Mouse (Mus musculus): ENCODE measurements at regions not wholly inside any gene's neighbourhood (a gene's known extent, or its start where the extent isn't known, plus 50 kb on each side); places are given as distances from the start of the nearest gene placed in this dataset.

GRCm38 (mm10) chr8:78090382-78091122, 122.5 kb upstream of the Ttc29 start:
- H3K4me2 ChIP-seq (replicated peaks; ENCODE audit: low read depth, low read length) = no peak overlapping the region
- H3K9ac ChIP-seq (ENCODE audit: low read depth, low read length) = no peak overlapping the region
- no peaks in the 10 kb centered on the region for H3K4me1 ChIP-seq (ENCODE audit: control insufficient read depth, insufficient read depth, low read length)
- 86% methylated on average over 9 of the region's 9 CpGs for WGBS
- no peak overlapping the region for H3K27ac ChIP-seq (ENCODE audit: low read depth, low read length)
- no peaks in the 10 kb centered on the region for H3K36me3 ChIP-seq (ENCODE audit: control insufficient read depth, insufficient read depth, low read length)
- no peak overlapping the region for H3K4me3 ChIP-seq (ENCODE audit: low read length)
- no peaks in the 10 kb centered on the region for H3K27me3 ChIP-seq (ENCODE audit: control insufficient read depth, insufficient read depth, low read length)
- H3K9me3 ChIP-seq (ENCODE audit: control insufficient read depth, low read length) = no peaks in the 10 kb centered on the region; the same call in 1 of the 2 replicates
- no peak for ATAC-seq (ENCODE audit: low FRiP score, low TSS enrichment)

GRCm38 (mm10) chr8:78096383-78096782, 116.7 kb upstream of the Ttc29 start:
- ATAC-seq (ENCODE audit: low FRiP score, low TSS enrichment) = no peak
- Histone ChIP-seq H3K36me3 (ENCODE audit: control insufficient read depth, insufficient read depth, low read length) (no peaks in the 10 kb centered on the region), H3K4me2 (replicated peaks; ENCODE audit: low read depth, low read length) (no peak overlapping the region), H3K9ac (ENCODE audit: low read depth, low read length) (no peak overlapping the region), H3K4me3 (ENCODE audit: low read length) (no peak overlapping the region), H3K4me1 (ENCODE audit: control insufficient read depth, insufficient read depth, low read length) (no peaks in the 10 kb centered on the region), H3K9me3 (ENCODE audit: control insufficient read depth, low read length) (no peaks in the 10 kb centered on the region), H3K27ac (ENCODE audit: low read depth, low read length) (no peak overlapping the region), H3K27me3 (ENCODE audit: control insufficient read depth, insufficient read depth, low read length) (no peaks in the 10 kb centered on the region)
- 73% methylated on average over 5 of the region's 5 CpGs for WGBS

GRCm38 (mm10) chr8:78098191-78098745, 114.8 kb upstream of the Ttc29 start:
- no peak for ATAC-seq (ENCODE audit: low FRiP score, low TSS enrichment)
- no peaks in the 10 kb centered on the region for H3K9me3 ChIP-seq (ENCODE audit: control insufficient read depth, low read length)
- no peaks in the 10 kb centered on the region for H3K36me3 ChIP-seq (ENCODE audit: control insufficient read depth, insufficient read depth, low read length)
- no peak overlapping the region for H3K27ac ChIP-seq (ENCODE audit: low read depth, low read length)
- no peaks in the 10 kb centered on the region for H3K4me1 ChIP-seq (ENCODE audit: control insufficient read depth, insufficient read depth, low read length)
- H3K9ac ChIP-seq (ENCODE audit: low read depth, low read length) = no peak overlapping the region
- H3K4me2 ChIP-seq (replicated peaks; ENCODE audit: low read depth, low read length) = no peak overlapping the region
- no peak overlapping the region for H3K4me3 ChIP-seq (ENCODE audit: low read length)
- H3K27me3 ChIP-seq (ENCODE audit: control insufficient read depth, insufficient read depth, low read length) = no peaks in the 10 kb centered on the region
- 38% methylated on average over 6 of the region's 6 CpGs for WGBS

GRCm38 (mm10) chr8:78099091-78099490, 114.0 kb upstream of the Ttc29 start:
- Histone ChIP-seq H3K4me2 (replicated peaks; ENCODE audit: low read depth, low read length) (no peak overlapping the region), H3K4me1 (ENCODE audit: control insufficient read depth, insufficient read depth, low read length) (no peaks in the 10 kb centered on the region), H3K27me3 (ENCODE audit: control insufficient read depth, insufficient read depth, low read length) (no peaks in the 10 kb centered on the region), H3K36me3 (ENCODE audit: control insufficient read depth, insufficient read depth, low read length) (no peaks in the 10 kb centered on the region), H3K4me3 (ENCODE audit: low read length) (no peak overlapping the region), H3K9me3 (ENCODE audit: control insufficient read depth, low read length) (no peaks in the 10 kb centered on the region), H3K27ac (ENCODE audit: low read depth, low read length) (no peak overlapping the region), H3K9ac (ENCODE audit: low read depth, low read length) (no peak overlapping the region)
- WGBS = 69% methylated on average over 3 of the region's 3 CpGs
- ATAC-seq (ENCODE audit: low FRiP score, low TSS enrichment) = no peak

GRCm38 (mm10) chr8:78107339-78107738, 105.8 kb upstream of the Ttc29 start:
- H3K9ac ChIP-seq (ENCODE audit: low read depth, low read length) = no peak overlapping the region
- H3K36me3 ChIP-seq (ENCODE audit: control insufficient read depth, insufficient read depth, low read length) = no peaks in the 10 kb centered on the region
- H3K27ac ChIP-seq (ENCODE audit: low read depth, low read length) = no peak overlapping the region
- H3K4me1 ChIP-seq (ENCODE audit: control insufficient read depth, insufficient read depth, low read length) = no peaks in the 10 kb centered on the region
- H3K9me3 ChIP-seq (ENCODE audit: control insufficient read depth, low read length) = no peaks in the 10 kb centered on the region
- no peak overlapping the region for H3K4me3 ChIP-seq (ENCODE audit: low read length)
- 59% methylated on average over 7 of the region's 7 CpGs for WGBS
- H3K4me2 ChIP-seq (replicated peaks; ENCODE audit: low read depth, low read length) = no peak overlapping the region
- ATAC-seq (ENCODE audit: low FRiP score, low TSS enrichment) = no peak
- H3K27me3 ChIP-seq (ENCODE audit: control insufficient read depth, insufficient read depth, low read length) = no peaks in the 10 kb centered on the region

- Histone ChIP-seq H3K9ac (ENCODE audit: low read depth, low read length) (no peak overlapping the region), H3K4me2 (replicated peaks; ENCODE audit: low read depth, low read length) (no peak overlapping the region), H3K36me3 (ENCODE audit: control insufficient read depth, insufficient read depth, low read length) (no peaks in the 10 kb centered on the region), H3K9me3 (ENCODE audit: control insufficient read depth, low read length) (no peaks in the 10 kb centered on the region), H3K27ac (ENCODE audit: low read depth, low read length) (no peak overlapping the region), H3K4me3 (ENCODE audit: low read length) (no peak overlapping the region), H3K27me3 (ENCODE audit: control insufficient read depth, insufficient read depth, low read length) (no peaks in the 10 kb centered on the region), H3K4me1 (ENCODE audit: control insufficient read depth, insufficient read depth, low read length) (no peaks in the 10 kb centered on the region)
- no peak for ATAC-seq (ENCODE audit: low FRiP score, low TSS enrichment)
- WGBS = 73% methylated on average over 3 of the region's 3 CpGs
Observed at GRCm38 (mm10) chr8:78110003-78110649, 103.0 kb upstream of the Ttc29 start.

- Histone ChIP-seq H3K27me3 (ENCODE audit: control insufficient read depth, insufficient read depth, low read length) (no peaks in the 10 kb centered on the region), H3K9ac (ENCODE audit: low read depth, low read length) (no peak overlapping the region), H3K4me2 (replicated peaks; ENCODE audit: low read depth, low read length) (no peak overlapping the region), H3K36me3 (ENCODE audit: control insufficient read depth, insufficient read depth, low read length) (no peaks in the 10 kb centered on the region), H3K4me1 (ENCODE audit: control insufficient read depth, insufficient read depth, low read length) (no peaks in the 10 kb centered on the region), H3K9me3 (ENCODE audit: control insufficient read depth, low read length) (no peaks in the 10 kb centered on the region), H3K27ac (ENCODE audit: low read depth, low read length) (no peak overlapping the region), H3K4me3 (ENCODE audit: low read length) (no peak overlapping the region)
- no peak for ATAC-seq (ENCODE audit: low FRiP score, low TSS enrichment)
- 42% methylated on average over 12 of the region's 12 CpGs for WGBS
Observed at GRCm38 (mm10) chr8:78113105-78113504, 100.0 kb upstream of the Ttc29 start.

GRCm38 (mm10) chr8:78114512-78114911, 98.6 kb upstream of the Ttc29 start:
- ATAC-seq (ENCODE audit: low FRiP score, low TSS enrichment) = no peak
- 46% methylated on average over 4 of the region's 4 CpGs for WGBS

GRCm38 (mm10) chr8:78117191-78117590, 95.9 kb upstream of the Ttc29 start:
- Histone ChIP-seq H3K4me3 (ENCODE audit: low read length) (no peak overlapping the region), H3K27ac (ENCODE audit: low read depth, low read length) (no peak overlapping the region), H3K4me2 (replicated peaks; ENCODE audit: low read depth, low read length) (no peak overlapping the region), H3K9ac (ENCODE audit: low read depth, low read length) (no peak overlapping the region), H3K36me3 (ENCODE audit: control insufficient read depth, insufficient read depth, low read length) (no peaks in the 10 kb centered on the region), H3K4me1 (ENCODE audit: control insufficient read depth, insufficient read depth, low read length) (no peaks in the 10 kb centered on the region), H3K27me3 (ENCODE audit: control insufficient read depth, insufficient read depth, low read length) (no peaks in the 10 kb centered on the region), H3K9me3 (ENCODE audit: control insufficient read depth, low read length) (no peaks in the 10 kb centered on the region)
- no peak for ATAC-seq (ENCODE audit: low FRiP score, low TSS enrichment)

More at GRCm38 (mm10) chr8:78114512-78114911, 98.6 kb upstream of the Ttc29 start:
- Histone ChIP-seq H3K4me2 (replicated peaks; ENCODE audit: low read depth, low read length) (no peak overlapping the region), H3K9ac (ENCODE audit: low read depth, low read length) (no peak overlapping the region), H3K4me1 (ENCODE audit: control insufficient read depth, insufficient read depth, low read length) (no peaks in the 10 kb centered on the region), H3K36me3 (ENCODE audit: control insufficient read depth, insufficient read depth, low read length) (no peaks in the 10 kb centered on the region), H3K9me3 (ENCODE audit: control insufficient read depth, low read length) (no peaks in the 10 kb centered on the region), H3K4me3 (ENCODE audit: low read length) (no peak overlapping the region), H3K27me3 (ENCODE audit: control insufficient read depth, insufficient read depth, low read length) (no peaks in the 10 kb centered on the region), H3K27ac (ENCODE audit: low read depth, low read length) (no peak overlapping the region)

Data from kidney, embryonic 14.5 days (tissue).